Mouse (Mus musculus): ENCODE measurements around the gene Gm21292.
"Not testable (repeated sequence)": the region's sequence is repeated elsewhere in the genome, so short reads cannot be mapped to it uniquely, and the experiment has no call there.

Gm21292 gene

GRCm38 (mm10) chrY:9133824-9134223 lies at the start of gene Gm21292:
Gene Gm21292, minus strand, starts transcription at chrY:9133924.
- not testable (repeated sequence) for DNase-seq (ENCODE audit: low spot score)
